Mouse (Mus musculus) cerebellum, adult (tissue): Measurements from ENCODE around the gene Fmnl1.

ENCODE experiments used
- ATAC-seq: cut with Nextera tagmentation; 2 replicates; pipeline ENCODE4 v1.9.2; 2017; ENCODE audit warnings: mild to moderate bottlenecking, moderate library complexity, mixed read lengths; ENCODE audit not compliant: insufficient number of reproducible peaks, low FRiP score, low TSS enrichment

Gene Fmnl1

DNA sequence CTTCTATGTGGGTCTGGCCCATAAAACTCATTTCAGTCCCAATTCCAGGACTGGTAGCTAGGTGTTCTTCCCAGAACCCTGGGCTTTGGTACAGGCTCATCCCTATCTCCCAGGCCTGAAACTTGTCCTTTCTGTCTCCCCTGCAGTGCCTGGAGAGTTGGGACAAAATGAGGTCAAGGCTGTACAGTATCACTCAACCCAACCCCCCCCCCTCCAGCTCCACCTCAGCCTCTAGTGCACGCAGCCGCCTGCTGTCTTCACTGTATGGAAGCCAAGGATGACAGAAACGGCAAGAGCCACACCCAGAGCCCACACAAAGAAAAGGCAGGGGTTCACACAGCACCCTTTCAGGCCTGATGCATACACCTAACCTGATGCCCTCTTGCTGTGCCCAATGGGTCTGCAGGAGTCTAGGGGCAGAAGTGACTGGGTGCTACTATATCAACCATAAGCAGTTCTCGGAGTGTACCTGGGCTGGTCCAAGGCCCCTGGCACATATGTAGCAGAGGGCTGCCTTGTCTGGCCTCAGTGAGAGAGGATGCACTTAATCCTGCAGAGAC, 75.9 kb downstream of the Fmnl1 start:
- 0 out of 2 replicates have a peak, but pooled peaks have one; percentile 40 for ATAC-seq

DNA sequence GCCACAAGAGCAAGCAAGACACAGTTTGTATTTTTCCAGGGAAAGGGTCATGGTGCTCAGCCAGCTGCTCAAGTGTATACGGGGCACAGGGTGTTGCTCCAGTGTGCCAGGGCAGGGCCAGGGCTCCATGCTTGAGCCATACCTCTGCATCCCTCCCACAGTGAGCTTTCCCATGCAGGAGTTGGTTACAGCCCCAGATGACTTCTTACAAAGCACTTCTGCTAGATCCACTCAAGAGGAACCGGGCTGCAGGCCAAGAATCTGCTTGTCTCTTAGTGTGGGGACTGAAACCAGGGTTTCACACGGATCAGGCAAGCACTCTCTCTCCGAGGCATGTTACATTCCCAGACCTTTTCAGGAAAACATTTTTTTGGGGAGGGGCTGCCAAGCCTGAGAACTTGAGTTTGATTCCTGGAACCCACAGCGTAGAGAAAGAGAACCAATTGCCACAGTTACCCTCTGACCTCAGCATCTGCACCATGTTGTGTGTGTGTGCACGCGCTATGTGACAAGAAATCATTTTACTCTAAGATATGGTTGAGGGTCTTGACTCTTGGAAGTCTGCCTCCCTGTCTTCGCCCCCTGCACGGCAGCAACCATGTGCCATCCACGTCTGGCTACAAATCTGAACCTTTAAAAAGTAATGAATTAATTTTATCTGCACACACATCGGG, 76.7 kb downstream of the Fmnl1 start:
- ATAC-seq = no peak
